Mouse (Mus musculus): ENCODE results near the gene Spock2. TPM values are rescaled to one million over a fixed set of nuclear protein-coding genes. Genes with fewer than 3 reads are reported as not detected.
"Not testable (repeated sequence)": the region's sequence is repeated elsewhere in the genome, so short reads cannot be mapped to it uniquely, and the experiment has no call there.

The Spock2 gene
- polyA plus RNA-seq, 1 experiment = 3.1 TPM

DNA sequence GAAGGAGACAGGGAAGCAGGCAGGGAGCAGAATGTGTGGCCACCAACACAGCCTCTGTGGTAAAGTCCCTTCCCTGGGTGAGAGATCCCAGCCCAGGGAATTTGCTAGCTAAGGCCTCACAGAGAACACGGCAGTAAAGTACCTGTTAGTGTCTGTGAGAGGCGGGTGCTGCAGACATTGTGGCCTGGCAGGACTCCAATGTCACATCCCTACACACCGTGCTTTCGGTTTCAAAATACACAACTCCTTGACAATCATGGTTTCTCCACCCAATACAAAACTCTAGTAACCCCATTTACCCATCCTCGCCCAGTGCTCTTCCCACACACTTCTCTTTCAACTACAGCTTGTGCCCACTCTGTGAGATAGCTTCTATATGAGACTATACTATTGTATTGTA lies 32.7 kb downstream of the Spock2 start:
- Histone ChIP-seq H3K36me3 (replicated peaks; ENCODE audit: low read length) (no peaks in the 10 kb centered on the region), H3K9me3 (peaks cover 10% of the 10 kb centered on the region), H3K27me3 (replicated peaks) (peaks cover 29% of the 10 kb centered on the region), H3K4me1 (peaks cover 3% of the 10 kb centered on the region; the same call in 1 of the 2 replicates), H3K4me3 (replicated peaks) (no peak overlapping the region)
- TF ChIP-seq FLI1 (IDR thresholded peaks at IDR 0.05; ENCODE audit: low read length) (no peak), GATA1 (IDR thresholded peaks at IDR 0.05; ENCODE audit: borderline replicate concordance, low read length) (no peak)

DNA sequence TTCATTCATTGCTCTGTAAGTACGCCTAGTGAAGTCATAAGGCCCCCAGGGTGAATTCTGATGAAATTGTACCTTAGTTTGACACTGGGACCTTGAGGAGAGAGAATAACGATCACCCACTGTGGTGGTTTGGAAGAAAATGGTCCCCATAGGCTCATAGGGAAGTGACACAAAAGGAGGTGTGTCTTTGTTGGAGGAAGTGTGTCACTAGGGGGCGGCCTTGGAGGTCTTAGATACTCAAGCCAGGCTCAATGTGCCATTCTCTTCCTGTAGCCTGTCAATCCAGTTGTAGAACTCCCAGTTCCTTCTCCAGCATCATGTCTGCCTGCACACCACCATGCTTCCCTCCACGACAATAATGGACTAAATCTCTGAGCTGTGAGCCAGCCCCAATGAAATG lies 34.7 kb downstream of the Spock2 start:
- peaks cover 23% of the 10 kb centered on the region for H3K27me3 ChIP-seq (replicated peaks)
- H3K4me3 ChIP-seq (replicated peaks) = no peak overlapping the region
- peaks cover 3% of the 10 kb centered on the region; the same call in 1 of the 2 replicates for H3K4me1 ChIP-seq
- no peaks in the 10 kb centered on the region for H3K36me3 ChIP-seq (replicated peaks; ENCODE audit: low read length)
- TF ChIP-seq GATA1 (IDR thresholded peaks at IDR 0.05; ENCODE audit: borderline replicate concordance, low read length) = no peak
- no peak for TF ChIP-seq FLI1 (IDR thresholded peaks at IDR 0.05; ENCODE audit: low read length)
- H3K9me3 ChIP-seq = peaks cover 10% of the 10 kb centered on the region

DNA sequence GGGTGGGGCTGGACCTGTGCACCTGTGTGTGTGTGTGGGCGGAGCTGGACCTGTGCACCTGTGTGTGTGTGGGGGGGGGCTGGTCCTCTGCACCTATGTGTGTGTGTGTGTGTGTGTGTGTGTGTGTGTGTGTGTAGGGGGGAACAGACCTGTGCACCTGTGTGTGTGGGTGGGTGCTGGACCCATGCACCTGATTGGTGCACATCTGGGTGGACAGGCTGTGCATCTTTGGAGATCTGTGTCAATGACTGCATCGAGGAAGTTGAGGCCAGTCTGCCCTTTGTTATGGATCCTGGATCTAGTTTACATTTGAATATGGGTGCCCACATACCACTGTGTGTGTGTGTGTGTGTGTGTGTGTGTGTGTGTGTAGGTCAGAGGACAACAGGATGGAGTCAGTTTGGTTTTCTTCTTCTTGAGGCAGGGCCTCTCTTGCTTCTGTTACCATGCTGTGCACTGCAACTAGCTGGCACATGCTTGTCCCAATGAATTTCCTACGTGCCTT lies 35.7 kb downstream of the Spock2 start:
- H3K9me3 ChIP-seq = peaks cover 10% of the 10 kb centered on the region
- peaks cover 3% of the 10 kb centered on the region; the same call in 1 of the 2 replicates for H3K4me1 ChIP-seq
- peaks cover 29% of the 10 kb centered on the region for H3K27me3 ChIP-seq (replicated peaks)
- H3K36me3 ChIP-seq (replicated peaks; ENCODE audit: low read length) = no peaks in the 10 kb centered on the region
- TF ChIP-seq GATA1 (IDR thresholded peaks at IDR 0.05; ENCODE audit: borderline replicate concordance, low read length) = no peak
- no peak for TF ChIP-seq FLI1 (IDR thresholded peaks at IDR 0.05; ENCODE audit: low read length)
- no peak overlapping the region for H3K4me3 ChIP-seq (replicated peaks)

DNA sequence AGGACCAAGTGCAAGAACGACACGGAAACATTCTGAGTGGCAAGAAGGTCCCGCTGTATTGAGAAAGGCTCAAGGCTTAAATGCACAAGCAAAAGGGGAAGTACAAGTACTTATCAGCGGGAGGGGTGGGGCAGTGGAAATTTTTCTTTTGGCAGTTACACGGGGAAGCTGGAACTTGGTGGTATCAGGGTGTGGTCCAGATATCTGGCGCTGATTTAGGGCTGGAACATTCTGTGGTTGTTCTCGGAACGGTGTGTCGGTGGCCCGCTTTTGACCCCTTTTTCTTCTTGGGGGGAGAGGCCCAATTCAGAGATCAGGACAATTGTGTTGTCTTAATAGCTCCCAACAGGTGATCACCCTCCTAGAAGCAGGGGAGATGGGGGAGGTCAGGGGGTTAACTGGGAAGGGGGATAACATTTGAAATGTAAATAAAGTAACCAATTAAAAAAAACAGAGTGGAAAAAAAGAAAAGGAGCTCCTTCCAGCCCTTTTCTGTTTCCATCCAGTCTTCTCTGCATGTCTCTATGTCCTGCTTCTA lies 41.6 kb downstream of the Spock2 start:
- H3K4me1 ChIP-seq; H3K36me3 ChIP-seq (replicated peaks; ENCODE audit: low read length); H3K4me3 ChIP-seq (replicated peaks); H3K9me3 ChIP-seq: not testable (repeated sequence)
- H3K27me3 ChIP-seq (replicated peaks) = peaks cover 30% of the 10 kb centered on the region

DNA sequence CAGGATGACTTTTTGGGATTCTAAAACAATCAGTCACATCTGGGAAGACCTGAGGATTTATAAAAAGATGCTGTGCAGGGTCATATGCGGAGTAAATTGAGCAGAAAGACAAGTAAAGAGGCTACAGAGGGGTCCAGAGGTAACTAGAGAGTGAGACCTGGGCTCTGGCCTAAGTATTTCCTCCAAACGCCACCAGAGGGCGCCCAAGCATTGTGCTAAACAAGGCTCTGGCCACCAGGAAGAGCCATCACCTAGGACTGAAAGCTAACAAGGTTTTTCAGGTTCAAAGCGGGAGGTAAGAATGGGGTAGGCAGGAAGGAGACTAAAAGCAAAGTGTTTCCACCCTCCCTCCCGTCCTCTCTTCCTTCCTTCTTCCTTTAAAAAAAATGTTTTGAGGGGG lies 42.1 kb downstream of the Spock2 start:
- peaks cover 30% of the 10 kb centered on the region for H3K27me3 ChIP-seq (replicated peaks)
- no peaks in the 10 kb centered on the region for H3K36me3 ChIP-seq (replicated peaks; ENCODE audit: low read length)
- no peaks in the 10 kb centered on the region for H3K9me3 ChIP-seq
- TF ChIP-seq GATA1 (IDR thresholded peaks at IDR 0.05; ENCODE audit: borderline replicate concordance, low read length) (no peak), FLI1 (IDR thresholded peaks at IDR 0.05; ENCODE audit: low read length) (no peak)
- peaks cover 10% of the 10 kb centered on the region for H3K4me1 ChIP-seq
- no peak overlapping the region for H3K4me3 ChIP-seq (replicated peaks)

DNA sequence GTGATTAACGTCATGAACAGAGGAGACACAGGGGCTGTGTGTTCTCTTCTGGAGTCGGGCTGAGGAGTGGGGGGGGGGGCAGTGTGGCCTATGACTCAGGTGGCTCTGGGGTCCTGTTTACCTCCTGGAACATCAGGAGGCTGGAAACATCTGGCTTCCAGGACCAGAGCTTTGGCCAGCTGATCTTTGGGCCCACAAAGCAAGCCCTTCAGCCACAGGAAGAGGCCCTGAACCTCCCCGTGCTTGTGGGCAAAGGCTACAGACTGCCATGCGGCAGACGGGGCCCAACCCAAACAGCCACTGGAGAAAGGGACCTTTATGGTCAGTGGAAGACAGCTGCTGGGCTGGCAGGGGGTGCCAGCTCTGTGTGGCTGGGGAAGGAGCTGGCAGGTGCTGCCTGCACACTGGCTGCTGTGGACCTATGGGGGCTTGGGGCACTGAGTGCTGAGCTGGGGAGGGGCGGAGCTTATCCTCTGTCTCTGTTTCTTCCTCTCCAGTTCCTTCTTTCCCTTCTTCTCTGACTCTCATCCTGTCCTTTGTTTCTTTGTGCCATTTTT lies 45.2 kb downstream of the Spock2 start:
- TF ChIP-seq FLI1 (IDR thresholded peaks at IDR 0.05; ENCODE audit: low read length) = no peak
- TF ChIP-seq GATA1 (IDR thresholded peaks at IDR 0.05; ENCODE audit: borderline replicate concordance, low read length) = no peak
- peaks cover 33% of the 10 kb centered on the region for H3K27me3 ChIP-seq (replicated peaks)
- peaks cover 10% of the 10 kb centered on the region for H3K4me1 ChIP-seq
- H3K9me3 ChIP-seq = no peaks in the 10 kb centered on the region
- H3K4me3 ChIP-seq (replicated peaks) = no peak overlapping the region
- H3K36me3 ChIP-seq (replicated peaks; ENCODE audit: low read length) = no peaks in the 10 kb centered on the region

DNA sequence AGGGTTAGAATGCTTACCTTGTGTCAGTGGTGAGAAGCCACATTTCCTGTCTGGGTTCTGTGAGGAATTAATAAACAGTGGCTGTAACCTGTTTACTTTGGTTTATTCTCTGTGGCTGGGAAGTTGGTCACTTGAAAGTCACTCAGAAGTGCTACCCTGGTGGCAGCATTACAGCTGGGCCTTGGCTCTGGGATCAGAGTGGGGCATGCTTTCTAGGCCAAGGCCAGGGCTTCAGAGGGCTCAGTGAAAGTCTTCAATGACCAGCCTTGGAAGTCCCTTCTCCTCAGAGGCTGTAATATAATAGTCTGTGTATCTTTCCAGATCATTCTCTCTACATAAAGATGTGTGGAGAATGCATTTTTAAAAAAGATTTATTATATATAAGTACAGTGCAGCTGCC lies 50.0 kb downstream of the Spock2 start:
- no peak overlapping the region for H3K4me3 ChIP-seq (replicated peaks)
- no peaks in the 10 kb centered on the region for H3K36me3 ChIP-seq (replicated peaks; ENCODE audit: low read length)
- TF ChIP-seq GATA1 (IDR thresholded peaks at IDR 0.05; ENCODE audit: borderline replicate concordance, low read length) (no peak), FLI1 (IDR thresholded peaks at IDR 0.05; ENCODE audit: low read length) (no peak)
- H3K27me3 ChIP-seq (replicated peaks) = peaks cover 33% of the 10 kb centered on the region
- no peaks in the 10 kb centered on the region for H3K9me3 ChIP-seq
- peaks cover 6% of the 10 kb centered on the region for H3K4me1 ChIP-seq

DNA sequence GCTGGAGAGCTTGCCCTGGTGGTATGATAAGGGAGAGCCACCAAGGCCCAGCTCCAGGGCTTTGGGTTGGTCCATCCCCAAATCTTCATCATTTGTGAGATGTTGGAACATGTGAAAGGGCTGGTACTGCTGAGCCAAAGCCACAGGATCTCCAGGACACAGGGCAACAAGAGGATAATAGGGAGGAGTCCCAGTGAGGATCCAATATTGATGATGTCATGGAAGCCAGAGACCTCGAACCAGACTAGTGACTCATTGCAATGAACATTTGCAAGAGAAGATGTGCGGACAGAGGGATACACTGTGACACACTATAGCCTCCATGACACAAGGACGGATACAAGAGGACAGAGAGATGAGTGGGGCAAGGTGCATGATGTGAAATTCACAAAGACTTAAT lies 52.1 kb downstream of the Spock2 start:
- Histone ChIP-seq H3K4me1 (no peaks in the 10 kb centered on the region), H3K9me3 (0 out of 2 replicates have a peak, but pooled peaks cover 4% of the 10 kb centered on the region), H3K4me3 (replicated peaks) (no peak overlapping the region), H3K27me3 (replicated peaks) (peaks cover 28% of the 10 kb centered on the region), H3K36me3 (replicated peaks; ENCODE audit: low read length) (no peaks in the 10 kb centered on the region)
- TF ChIP-seq FLI1 (IDR thresholded peaks at IDR 0.05; ENCODE audit: low read length) = no peak
- TF ChIP-seq GATA1 (IDR thresholded peaks at IDR 0.05; ENCODE audit: borderline replicate concordance, low read length) = no peak

DNA sequence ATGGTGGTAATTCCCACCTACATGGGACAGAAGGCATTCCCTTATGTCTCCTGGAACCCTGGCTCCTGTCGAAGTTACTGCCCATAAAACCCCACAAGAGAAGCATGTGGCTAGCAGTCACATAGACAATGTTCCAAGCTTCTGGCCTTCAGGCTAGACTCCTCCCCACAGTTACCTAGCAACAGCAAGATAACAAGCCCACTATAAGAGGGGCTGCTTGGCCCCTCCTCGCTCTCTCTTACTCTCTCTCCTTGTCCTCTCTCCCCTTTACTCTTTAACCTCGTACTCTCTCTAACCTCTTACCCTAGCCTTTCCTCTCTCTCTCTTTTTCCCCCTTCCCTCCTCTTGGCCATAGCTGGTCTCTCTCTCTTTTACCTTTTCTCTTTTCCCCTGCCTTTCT lies 55.4 kb downstream of the Spock2 start:
- peaks cover 25% of the 10 kb centered on the region for H3K27me3 ChIP-seq (replicated peaks)
- not testable (repeated sequence) for H3K36me3 ChIP-seq (replicated peaks; ENCODE audit: low read length); H3K4me3 ChIP-seq (replicated peaks); H3K4me1 ChIP-seq; H3K9me3 ChIP-seq

DNA sequence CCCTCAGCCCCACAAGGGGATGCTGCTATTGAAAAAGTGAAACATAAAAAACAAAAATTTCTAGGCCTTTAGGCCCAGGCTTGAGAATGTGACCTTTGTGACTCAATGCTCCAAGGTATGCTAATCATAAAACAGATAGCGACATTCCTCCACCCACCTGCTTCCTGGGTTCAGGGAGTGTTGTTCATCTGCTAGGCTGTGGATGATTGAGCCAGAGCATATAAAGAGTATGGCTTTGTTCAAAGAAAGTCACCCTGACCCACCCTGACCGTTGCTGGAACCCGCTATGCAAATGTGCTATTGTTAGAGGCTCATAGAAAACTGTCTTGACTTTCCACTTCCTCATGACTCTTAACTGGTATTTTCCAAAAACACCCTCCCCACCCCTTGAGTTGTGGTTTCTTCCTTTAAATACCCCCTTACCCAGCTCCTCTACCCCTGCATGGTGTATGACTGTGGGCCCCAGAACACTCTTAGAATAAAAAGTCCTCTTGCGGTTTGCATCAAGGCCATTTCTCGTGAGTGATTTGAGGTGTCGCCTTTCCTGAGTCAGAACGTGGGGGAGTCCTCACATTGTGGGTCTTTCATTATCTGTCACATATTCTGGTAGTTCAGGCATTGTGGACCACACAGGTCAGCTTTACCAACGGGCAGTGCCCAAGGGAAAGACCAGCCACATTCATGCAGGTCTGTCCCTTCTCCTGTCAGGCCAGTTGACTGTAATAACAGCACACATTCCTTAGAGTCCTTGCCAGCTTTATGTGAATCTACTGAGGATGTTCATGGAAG lies 56.4 kb downstream of the Spock2 start:
- H3K9me3 ChIP-seq; H3K4me3 ChIP-seq (replicated peaks); H3K36me3 ChIP-seq (replicated peaks; ENCODE audit: low read length): not testable (repeated sequence)

More for the DNA sequence above, 56.4 kb downstream of the Spock2 start:
- peaks cover 25% of the 10 kb centered on the region for H3K27me3 ChIP-seq (replicated peaks)
- not testable (repeated sequence) for H3K4me1 ChIP-seq

Data from megakaryocyte, embryonic 14.5 days (primary cell).